Mouse (Mus musculus) lung, adult 2 months (tissue): ENCODE measurements around the gene Vdac2.

Experiments used
- CTCF ChIP-seq: fragments of 200-500 bp; IDR thresholded peaks from 2 replicates; pipeline ENCODE4 v1.5.1; 2011; ENCODE audit warnings: mild to moderate bottlenecking, low read length, control low read depth; ENCODE audit not compliant: insufficient read depth
- POLR2A ChIP-seq: fragments of 200-500 bp; IDR thresholded peaks from 2 replicates; pipeline ENCODE4 v1.6.1; 2011; ENCODE audit warnings: low read depth, mild to moderate bottlenecking, control low read depth, low read length, borderline replicate concordance; ENCODE audit errors: extremely low read depth

DNA sequence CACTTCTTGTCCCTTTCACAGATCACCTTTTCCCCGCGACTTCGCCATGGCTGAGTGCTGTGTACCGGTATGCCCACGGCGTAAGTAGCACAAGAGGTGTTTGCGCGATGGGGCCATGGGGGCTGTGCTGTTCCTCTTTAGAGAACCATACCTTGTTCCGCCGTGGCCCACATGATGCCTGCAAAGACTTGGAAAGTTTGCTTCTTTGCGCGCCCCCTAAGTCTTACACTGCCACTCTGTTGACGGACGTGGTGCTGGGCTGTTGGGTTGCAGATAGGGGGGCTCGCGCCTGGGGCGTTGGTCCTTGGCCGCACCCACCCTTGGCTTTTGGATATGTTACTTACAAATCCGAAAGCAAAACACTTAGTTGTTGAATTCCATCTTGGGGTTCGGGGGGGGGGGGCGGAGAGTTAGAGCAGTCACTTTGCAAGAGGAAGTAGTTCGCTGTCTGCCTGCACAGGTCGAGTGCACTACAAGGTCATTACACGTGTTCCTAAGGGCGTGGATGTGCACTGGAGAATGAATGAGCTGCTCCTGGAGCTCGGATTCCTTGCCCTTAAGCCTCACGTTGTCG is 6.9 kb downstream of the Vdac2 start:
- TF ChIP-seq CTCF (no peak), POLR2A (no peak)
